Mouse (Mus musculus) kidney, embryonic 15.5 days (tissue): ENCODE measurements around the gene Gm17067. TPM values are rescaled to one million over a fixed set of nuclear protein-coding genes. Genes with fewer than 3 reads are reported as not detected.
"Not testable (repeated sequence)": the region's sequence is repeated elsewhere in the genome, so short reads cannot be mapped to it uniquely, and the experiment has no call there.

Experiments used
- ATAC-seq: fragments of 200-750 bp; cut with Nextera tagmentation; replicated peaks from 2 replicates; pipeline ENCODE4 v1.8.0; 2017; ENCODE audit warnings: moderate TSS enrichment; ENCODE audit not compliant: low FRiP score
- H3K27ac ChIP-seq: fragments of 300-500 bp; sonication (generic); 2 replicates; pipeline ENCODE4 v1.5.1; 2015; ENCODE audit warnings: mild to moderate bottlenecking, inconsistent platforms
- H3K27me3 ChIP-seq: fragments of 300-500 bp; sonication (generic); 2 replicates; pipeline ENCODE4 v1.6.1; 2015; ENCODE audit warnings: inconsistent platforms
- H3K36me3 ChIP-seq: fragments of 300-500 bp; sonication (generic); 2 replicates; pipeline ENCODE4 v1.6.1; 2015; ENCODE audit warnings: inconsistent platforms
- H3K4me1 ChIP-seq: fragments of 300-500 bp; sonication (generic); 2 replicates; pipeline ENCODE4 v1.6.1; 2015; ENCODE audit warnings: inconsistent platforms
- H3K4me2 ChIP-seq: fragments of 300-500 bp; sonication (generic); 2 replicates; pipeline ENCODE4 v1.6.1; 2015; ENCODE audit warnings: moderate library complexity, mild to moderate bottlenecking, inconsistent platforms
- H3K4me3 ChIP-seq: fragments of 300-500 bp; sonication (generic); replicated peaks from 2 replicates; pipeline ENCODE4 v1.5.1; 2015; ENCODE audit warnings: mild to moderate bottlenecking, inconsistent platforms
- H3K9ac ChIP-seq: fragments of 300-500 bp; sonication (generic); 2 replicates; pipeline ENCODE4 v1.6.1; 2015; ENCODE audit warnings: mild to moderate bottlenecking, inconsistent platforms
- H3K9me3 ChIP-seq: fragments of 300-500 bp; sonication (generic); replicated peaks from 2 replicates; pipeline ENCODE4 v1.6.1; 2016; ENCODE audit warnings: inconsistent platforms
- WGBS: fragments of 180-500 bp; shearing (Covaris S2); methylation state at CpG from one replicate; pipeline ENCODE4 v1.1.7; 2015; ENCODE audit warnings: mixed read lengths; 5-methylcytosine and 5-hydroxymethylcytosine counted together
- polyA plus RNA-seq: library from polyadenylated mRNA; unstranded; fragments of >200 nt; fragmentation: Nextera tagmentation; extraction: Ambion mirVana; gene quantifications from 2 replicates; pipeline ENCODE4 v1.2.1, GENCODE M21; 2015

Gm17067 gene
- polyA plus RNA-seq: not detected in 2 replicates

DNA sequence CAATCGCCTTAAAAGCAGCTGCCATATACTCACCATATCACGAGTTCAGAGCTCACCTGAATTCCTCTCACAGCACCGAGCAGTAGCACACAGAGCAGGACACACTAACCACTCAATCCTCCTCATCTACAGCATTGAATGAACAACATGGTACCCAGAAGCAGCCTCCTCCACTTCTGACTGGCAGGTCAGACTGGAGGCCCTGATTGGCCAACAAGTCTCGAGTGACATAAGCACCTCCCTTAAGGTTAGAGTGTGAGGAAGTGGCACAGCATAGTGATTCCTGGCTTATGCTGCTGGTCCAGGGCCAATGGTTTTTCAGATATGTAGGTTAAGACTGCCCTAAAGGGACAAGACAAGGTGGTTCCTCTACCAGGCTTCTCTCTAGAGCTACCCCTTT lies at the start of gene Gm17067:
Gene Gm17067 (minus strand): TSS at position 101 of the 400 bp plus-strand sequence.
- not testable (repeated sequence) for ATAC-seq, H3K4me2 ChIP-seq, H3K4me3 ChIP-seq, H3K9ac ChIP-seq, H3K9me3 ChIP-seq, H3K4me1 ChIP-seq, H3K36me3 ChIP-seq, H3K27me3 ChIP-seq, H3K27ac ChIP-seq
- WGBS: 89% methylated on average over 4 of the region's 4 CpGs

DNA sequence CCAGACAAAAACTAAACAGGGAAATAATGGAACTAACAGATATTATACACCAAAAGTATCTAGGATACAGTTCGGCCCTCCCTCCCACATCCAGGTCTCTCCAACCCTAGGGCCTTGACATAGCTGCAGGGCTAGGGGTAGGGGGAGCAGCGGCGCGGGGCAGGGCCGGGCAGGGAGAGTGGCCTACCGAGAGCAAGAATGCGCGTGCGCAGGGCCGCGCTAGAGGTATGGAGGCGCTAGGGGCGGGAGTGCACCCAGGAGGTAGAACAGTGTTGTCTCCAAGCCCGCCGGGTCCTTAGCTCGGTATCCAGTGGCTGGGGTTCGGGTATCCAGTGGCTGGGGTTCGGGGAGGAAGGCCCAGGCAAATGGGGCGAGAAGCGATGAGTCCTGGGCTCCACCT lies 23.0 kb upstream of the Gm17067 start:
- no peak overlapping the region for H3K4me3 ChIP-seq
- no peaks in the 10 kb centered on the region for H3K36me3 ChIP-seq
- H3K4me2 ChIP-seq: no peak overlapping the region
- H3K9ac ChIP-seq: no peak overlapping the region
- H3K9me3 ChIP-seq: no peaks in the 10 kb centered on the region
- 56% methylated on average over 20 of the region's 20 CpGs for WGBS
- H3K27ac ChIP-seq: no peak overlapping the region
- H3K27me3 ChIP-seq: no peaks in the 10 kb centered on the region
- no peaks in the 10 kb centered on the region for H3K4me1 ChIP-seq
- no peak for ATAC-seq

DNA sequence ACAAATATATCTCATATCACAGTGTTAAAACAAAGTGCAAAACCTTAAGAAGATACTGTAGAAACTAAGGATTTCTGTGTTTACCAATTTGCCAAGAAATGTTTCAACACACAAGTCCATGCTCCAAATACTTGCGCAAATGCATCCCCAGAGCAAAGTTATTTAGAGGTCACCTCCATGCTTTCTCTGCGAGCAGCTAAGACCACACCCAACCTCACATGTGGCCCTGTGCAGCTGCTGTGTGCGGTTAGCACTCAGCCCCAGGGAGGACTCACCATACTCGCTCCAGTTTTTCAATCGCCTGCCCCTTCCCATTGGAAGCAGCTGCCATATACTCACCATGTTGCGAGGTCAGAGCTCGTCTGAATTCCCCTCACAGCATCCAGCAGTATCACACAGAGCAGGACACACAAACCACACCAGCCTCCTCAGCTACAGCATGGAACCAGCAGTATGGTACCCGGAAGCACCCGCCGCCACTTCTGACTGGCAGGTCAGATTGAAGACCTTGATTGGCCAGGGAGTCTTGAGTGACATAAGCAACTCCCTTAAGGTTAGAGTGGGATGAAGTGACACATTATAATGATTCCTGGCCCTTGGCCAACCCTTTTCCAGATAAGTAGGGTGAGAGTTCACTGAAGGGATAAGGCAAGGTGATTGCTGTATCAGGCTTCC lies 11.9 kb upstream of the Gm17067 start:
- Histone ChIP-seq H3K27ac (no peak overlapping the region), H3K4me2 (no peak overlapping the region), H3K36me3 (no peaks in the 10 kb centered on the region), H3K4me1 (no peaks in the 10 kb centered on the region), H3K27me3 (no peaks in the 10 kb centered on the region), H3K9ac (no peak overlapping the region), H3K4me3 (no peak overlapping the region), H3K9me3 (no peaks in the 10 kb centered on the region)
- WGBS: 90% methylated on average over 10 of the region's 10 CpGs
- ATAC-seq: no peak

DNA sequence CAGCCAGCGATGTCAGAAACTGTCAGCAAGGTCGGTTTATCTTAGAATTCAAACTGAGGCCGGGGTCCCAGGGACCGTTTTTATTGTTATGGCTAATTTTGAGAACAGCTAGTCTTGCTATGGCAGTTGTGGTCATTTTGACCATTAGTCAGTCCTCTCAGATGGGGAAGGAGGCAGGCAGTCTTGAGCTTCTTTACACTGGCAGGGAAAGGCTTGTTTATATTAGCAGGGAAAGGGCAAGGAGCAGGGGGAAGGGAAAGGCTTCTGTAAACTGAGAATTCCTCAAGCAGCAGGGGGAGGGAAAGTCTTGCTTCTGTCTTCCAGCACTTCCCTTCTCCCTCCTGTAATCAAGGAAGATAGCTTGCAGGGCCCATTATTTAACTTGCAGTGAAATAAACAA lies 33.6 kb downstream of the Gm17067 start:
- WGBS: 3% methylated on average over 4 of the region's 4 CpGs
- not testable (repeated sequence) for H3K9me3 ChIP-seq, H3K27me3 ChIP-seq, H3K4me1 ChIP-seq, H3K36me3 ChIP-seq
- peak overlapping the region; percentile 58 for H3K4me2 ChIP-seq
- H3K9ac ChIP-seq: 0 out of 2 replicates have a peak overlapping the region, but pooled peaks have one; percentile 50
- ATAC-seq: peak; percentile 58; the same call in 1 of the 2 replicates
- H3K4me3 ChIP-seq: peak overlapping the region; percentile 60
- H3K27ac ChIP-seq: peak overlapping the region; percentile 84

DNA sequence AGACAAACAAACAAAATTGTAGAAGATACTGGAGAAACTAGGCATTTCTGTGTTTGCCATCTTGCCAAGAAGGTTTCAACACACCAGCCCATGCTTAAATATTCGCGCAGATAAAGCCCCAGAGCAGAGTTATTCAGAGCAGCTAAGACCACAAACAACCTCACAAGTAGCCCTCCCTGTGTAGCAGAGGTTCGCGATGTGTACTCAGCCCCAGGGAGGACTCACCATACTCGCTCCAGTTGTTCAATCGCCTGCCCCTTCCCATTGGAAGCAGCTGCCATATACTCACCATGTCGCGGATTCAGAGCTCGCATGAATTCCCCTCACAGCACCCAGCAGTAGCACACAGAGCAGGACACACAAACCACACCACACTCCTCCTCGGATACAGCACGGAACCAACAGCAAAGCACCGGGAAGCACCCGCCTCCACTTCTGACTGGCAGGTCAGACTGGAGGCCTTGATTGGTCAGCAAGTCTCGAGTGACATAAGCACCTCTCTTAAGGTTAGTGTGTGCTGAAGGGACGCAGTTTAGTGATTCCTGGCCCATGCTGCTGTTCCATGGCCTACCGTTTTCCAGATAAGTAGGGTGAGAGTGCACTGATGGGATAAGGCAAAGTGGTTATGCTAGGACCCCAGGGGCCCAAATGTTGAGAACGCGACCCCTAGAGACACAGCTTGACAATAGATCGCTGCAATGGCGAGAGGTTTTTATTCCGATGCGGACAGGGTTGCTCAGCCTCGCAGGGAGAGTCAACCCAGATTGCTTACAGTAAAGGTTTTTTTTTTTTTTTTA lies 34.3 kb downstream of the Gm17067 start, which contains the start of gene Zfp975:
Gene Zfp975 (minus strand): TSS at position 381 of the 797 bp plus-strand sequence.
- Histone ChIP-seq H3K4me3 (peak within 1 kb of the TSS; percentile 60), H3K4me2 (peak within 1 kb of the TSS; percentile 58), H3K27ac (peak within 1 kb of the TSS; percentile 84), H3K9ac (peak within 1 kb of the TSS; percentile 50)
- not testable (repeated sequence) for H3K36me3 ChIP-seq, H3K4me1 ChIP-seq, H3K9me3 ChIP-seq, H3K27me3 ChIP-seq
- WGBS: under 1% methylated on average over 23 of the region's 23 CpGs
- ATAC-seq: peak; percentile 100

DNA sequence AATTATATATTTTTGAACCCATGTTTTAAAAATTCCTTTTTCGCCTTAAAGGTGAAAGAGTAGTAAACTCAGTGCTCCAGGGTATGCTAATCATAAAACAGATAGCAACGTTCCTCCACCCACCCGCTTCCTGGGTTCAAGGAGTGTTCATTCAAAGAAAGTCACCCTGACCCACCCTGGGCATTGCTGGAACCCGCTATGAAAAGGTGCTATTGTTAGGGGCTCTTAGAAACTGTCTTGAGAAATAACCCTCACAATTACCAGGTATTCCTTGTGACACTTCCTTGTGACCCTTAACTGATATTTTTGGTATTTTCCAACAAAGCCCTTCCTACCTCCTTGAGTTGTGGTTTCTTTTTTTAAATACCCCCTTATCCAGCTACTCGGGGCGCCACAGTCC lies 46.7 kb downstream of the Gm17067 start:
- not testable (repeated sequence) for ATAC-seq, H3K4me2 ChIP-seq, H3K4me3 ChIP-seq, H3K36me3 ChIP-seq, H3K27ac ChIP-seq, H3K9ac ChIP-seq, H3K27me3 ChIP-seq, H3K4me1 ChIP-seq
- 96% methylated on average over 6 of the region's 6 CpGs for WGBS
- H3K9me3 ChIP-seq: peaks cover 17% of the 10 kb centered on the region; the same call in 1 of the 2 replicates

DNA sequence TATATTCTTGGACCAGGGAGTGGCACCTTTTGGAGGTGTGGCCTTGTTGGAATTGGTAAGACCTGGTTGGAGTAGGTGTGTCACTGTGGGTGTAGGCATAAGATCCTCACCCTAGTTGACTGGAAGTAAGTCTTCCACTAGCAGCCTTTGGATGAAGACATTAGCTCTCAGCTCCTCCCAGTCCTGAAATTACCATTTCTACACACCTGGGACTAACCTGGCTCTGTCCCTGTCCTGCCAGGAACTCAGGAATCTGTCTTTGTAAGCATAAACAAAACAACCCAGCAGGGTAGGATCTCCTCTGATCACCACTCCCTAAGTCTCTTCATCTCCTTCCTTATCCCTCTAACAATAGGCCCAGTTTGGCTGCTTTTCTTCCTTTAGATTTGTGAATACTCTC lies 47.2 kb downstream of the Gm17067 start:
- H3K9me3 ChIP-seq: peaks cover 15% of the 10 kb centered on the region; the same call in 1 of the 2 replicates
- H3K4me2 ChIP-seq, H3K4me3 ChIP-seq, ATAC-seq, H3K9ac ChIP-seq, H3K4me1 ChIP-seq, H3K27ac ChIP-seq, H3K27me3 ChIP-seq, H3K36me3 ChIP-seq: not testable (repeated sequence)

DNA sequence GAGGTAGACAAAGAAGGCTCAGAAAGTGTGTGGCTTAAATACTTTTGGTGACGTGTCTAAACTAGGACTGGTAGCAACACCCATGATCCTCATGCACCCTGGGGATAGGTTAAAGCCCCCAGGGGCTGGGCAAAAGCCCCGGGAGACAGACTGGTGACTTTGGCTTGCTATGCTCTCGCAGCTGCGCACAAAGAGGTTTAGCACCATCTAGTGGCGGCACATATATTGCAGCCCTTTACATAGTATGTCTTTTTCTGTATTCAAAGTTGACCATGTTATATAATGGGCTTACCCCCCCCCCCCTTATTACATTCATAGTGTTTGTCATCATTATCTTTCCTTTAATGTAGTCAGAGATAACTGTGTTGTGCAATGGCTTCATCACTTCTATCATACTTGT lies 66.7 kb downstream of the Gm17067 start:
- peaks cover 41% of the 10 kb centered on the region for H3K36me3 ChIP-seq
- not testable (repeated sequence) for H3K27ac ChIP-seq, ATAC-seq, H3K9ac ChIP-seq, H3K4me2 ChIP-seq, H3K4me3 ChIP-seq, H3K4me1 ChIP-seq, H3K27me3 ChIP-seq
- WGBS: 77% methylated on average over 5 of the region's 5 CpGs
- H3K9me3 ChIP-seq: peaks cover 19% of the 10 kb centered on the region

Other genes starting within 250 kb of the Gm17067 start
- 10.2 and 11.6 TPM in 2 replicates for gene Zfp141, start 221.3 kb downstream of the Gm17067 start, polyA plus RNA-seq
- gene Gm21028, start 148.4 kb downstream of the Gm17067 start, polyA plus RNA-seq: not detected in 2 replicates
- 2.2 and 2.3 TPM in 2 replicates for gene Zfp977, start 134.5 kb downstream of the Gm17067 start, polyA plus RNA-seq
- gene Zfp976, start 84.4 kb downstream of the Gm17067 start, polyA plus RNA-seq: 4.7 TPM in 2 replicates
- 8.1 and 8.7 TPM in 2 replicates for gene Zfp975, start 34.3 kb downstream of the Gm17067 start, polyA plus RNA-seq
- not detected in 2 replicates for gene Vmn2r62, start 66.5 kb upstream of the Gm17067 start, polyA plus RNA-seq
- gene Gm2381, start 140.2 kb upstream of the Gm17067 start, polyA plus RNA-seq: not detected in 2 replicates
- not detected in 2 replicates for gene Vmn2r63, start 206.8 kb upstream of the Gm17067 start, polyA plus RNA-seq